27 mouse cellular contexts compared by ENCODE assay signal in genomic region chr12:60892408-60892807, GRCm38 (mm10).
"Had no signal": no experiment of that assay in that cellular context is flagged by ENCODE, and none has a peak within 500 bp of the region (broad histone marks: within the 10 kb centered on the region; RNA-seq: fewer than 3 reads in every experiment).

No protein-coding gene starts in this region.

- H3K9me3 ChIP-seq: embryonic facial prominence, embryonic 10.5 days; embryonic facial prominence, embryonic 12.5 days; embryonic facial prominence, embryonic 13.5 days; embryonic facial prominence, embryonic 15.5 days; forebrain, embryonic 10.5 days; forebrain, embryonic 12.5 days; forebrain, embryonic 13.5 days; forebrain, embryonic 15.5 days had no signal

- DNase-seq: cerebellum, adult 9-10 months; cerebellum, adult 9-11 months; cerebellum, postnatal 10 days; cerebellum, postnatal 14 days; cerebellum, postnatal 25 days; cerebellum, postnatal 36 days; embryo, embryonic 11 days; forebrain, postnatal 0 days; gastrocnemius, adult 2 months; gastrocnemius, postnatal 10 days; gastrocnemius, postnatal 14 days; gastrocnemius, postnatal 25 days; gastrocnemius, postnatal 36 days; heart, adult 11 months; heart, adult 18-20 months; heart, adult 2 months had no signal

- H3K4me2 ChIP-seq: embryonic facial prominence, embryonic 12.5 days; embryonic facial prominence, embryonic 13.5 days; embryonic facial prominence, embryonic 15.5 days; forebrain, embryonic 12.5 days; forebrain, embryonic 13.5 days; forebrain, embryonic 15.5 days had no signal

- H3K27ac ChIP-seq: embryonic facial prominence, embryonic 10.5 days; embryonic facial prominence, embryonic 12.5 days; embryonic facial prominence, embryonic 13.5 days; embryonic facial prominence, embryonic 15.5 days; forebrain, embryonic 10.5 days; forebrain, embryonic 12.5 days; forebrain, embryonic 13.5 days; forebrain, embryonic 15.5 days; gastrocnemius, adult 2 months; heart, adult 2 months had no signal

- ATAC-seq: forebrain, embryonic 13.5 days; forebrain, embryonic 14.5 days; forebrain, embryonic 15.5 days; forebrain, embryonic 16.5 days; forebrain, postnatal 0 days had no signal

- H3K9ac ChIP-seq: embryonic facial prominence, embryonic 12.5 days; embryonic facial prominence, embryonic 13.5 days; embryonic facial prominence, embryonic 15.5 days; forebrain, embryonic 12.5 days; forebrain, embryonic 13.5 days; forebrain, embryonic 15.5 days; forebrain, postnatal 0 days had no signal

- H3K4me1 ChIP-seq: embryonic facial prominence, embryonic 10.5 days; embryonic facial prominence, embryonic 12.5 days; embryonic facial prominence, embryonic 13.5 days; embryonic facial prominence, embryonic 15.5 days; forebrain, embryonic 10.5 days; forebrain, embryonic 12.5 days; forebrain, embryonic 13.5 days; forebrain, embryonic 15.5 days had no signal

- H3K4me3 ChIP-seq: embryonic facial prominence, embryonic 10.5 days; embryonic facial prominence, embryonic 12.5 days; embryonic facial prominence, embryonic 13.5 days; embryonic facial prominence, embryonic 15.5 days; erythroblast, embryonic 14.5 days; forebrain, embryonic 10.5 days; forebrain, embryonic 12.5 days; forebrain, embryonic 13.5 days; forebrain, embryonic 15.5 days; gastrocnemius, adult 2 months; heart, adult 2 months had no signal

- H3K27me3 ChIP-seq: embryonic facial prominence, embryonic 12.5 days; embryonic facial prominence, embryonic 13.5 days; embryonic facial prominence, embryonic 15.5 days; forebrain, embryonic 12.5 days; forebrain, embryonic 13.5 days; forebrain, embryonic 15.5 days had no signal

- H3K36me3 ChIP-seq: embryonic facial prominence, embryonic 10.5 days; embryonic facial prominence, embryonic 12.5 days; embryonic facial prominence, embryonic 13.5 days; embryonic facial prominence, embryonic 15.5 days; forebrain, embryonic 10.5 days; forebrain, embryonic 12.5 days; forebrain, embryonic 15.5 days had no signal
